Mouse (Mus musculus) megakaryocyte-erythroid progenitor cell, adult 5 weeks (primary cell): ENCODE measurements around the gene Hils1. TPM values are rescaled to one million over a fixed set of nuclear protein-coding genes. Genes with fewer than 3 reads are reported as not detected.

ENCODE experiments used
- polyA plus RNA-seq: library from polyadenylated mRNA; stranded (reverse); fragments of >175 nt; gene quantifications from 2 replicates; pipeline ENCODE4 v1.2.3, GENCODE M21; 2012

The Hils1 gene
- polyA plus RNA-seq, result not detected in 2 replicates

DNA sequence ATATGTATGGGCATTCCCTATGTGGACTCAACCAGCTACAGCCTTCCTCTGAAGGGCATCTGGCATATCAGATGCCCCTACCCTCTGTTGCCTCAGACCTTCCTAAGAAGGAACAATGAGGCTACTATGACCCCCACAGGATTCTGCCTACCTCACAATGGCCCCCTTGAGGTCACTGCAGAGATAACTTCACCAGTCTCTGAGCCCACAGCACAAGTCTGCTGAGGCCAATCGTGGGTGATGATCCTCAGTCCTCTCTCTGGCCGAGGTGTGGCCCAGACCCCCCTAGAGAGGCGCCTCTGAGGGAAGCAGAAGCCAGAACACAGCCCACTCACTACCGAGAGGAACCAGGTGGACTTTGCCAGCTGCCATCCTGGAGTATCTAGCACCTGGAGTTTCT is at the start of gene Hils1:
TSS of gene Hils1 (plus strand) at position 175 of the 400 bp plus-strand sequence.

DNA sequence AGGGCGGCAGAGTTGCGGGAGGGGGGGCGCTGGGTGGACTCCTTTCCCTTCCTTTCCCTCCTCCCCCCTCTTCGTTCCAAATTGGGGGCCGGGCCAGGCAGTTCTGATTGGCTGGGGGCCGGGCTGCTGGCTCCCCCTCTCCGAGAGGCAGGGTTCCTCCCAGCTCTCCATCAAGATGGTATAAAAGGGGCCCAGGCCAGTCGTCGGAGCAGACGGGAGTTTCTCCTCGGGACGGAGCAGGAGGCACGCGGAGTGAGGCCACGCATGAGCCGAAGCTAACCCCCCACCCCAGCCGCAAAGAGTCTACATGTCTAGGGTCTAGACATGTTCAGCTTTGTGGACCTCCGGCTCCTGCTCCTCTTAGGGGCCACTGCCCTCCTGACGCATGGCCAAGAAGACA is 31.3 kb upstream of the Hils1 start, which contains the start of gene Col1a1:
TSS of gene Col1a1 (plus strand) at position 180 of the 400 bp plus-strand sequence.

DNA sequence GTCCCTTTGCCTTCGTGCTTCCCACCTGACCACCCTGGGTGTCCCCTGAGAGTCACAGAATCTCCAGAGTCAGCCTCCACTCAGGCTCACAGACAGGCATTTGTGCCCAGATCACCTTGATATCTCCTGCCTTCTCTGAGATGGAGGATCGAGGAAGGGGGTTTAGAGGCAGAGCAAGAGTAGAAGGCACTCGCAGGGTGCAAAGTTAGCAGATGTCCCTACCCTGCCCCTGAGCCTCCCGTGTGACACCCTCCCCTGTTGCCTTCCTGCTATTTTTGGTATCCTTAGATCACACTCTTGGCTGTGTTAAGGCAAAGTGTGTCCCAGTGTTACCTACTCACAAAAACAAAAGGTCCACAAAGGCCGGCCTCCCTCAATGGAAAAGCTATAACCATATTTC is 8.8 kb downstream of the Hils1 start, which contains the start of gene Sgca:
TSS of gene Sgca (minus strand) at position 129 of the 400 bp plus-strand sequence.

DNA sequence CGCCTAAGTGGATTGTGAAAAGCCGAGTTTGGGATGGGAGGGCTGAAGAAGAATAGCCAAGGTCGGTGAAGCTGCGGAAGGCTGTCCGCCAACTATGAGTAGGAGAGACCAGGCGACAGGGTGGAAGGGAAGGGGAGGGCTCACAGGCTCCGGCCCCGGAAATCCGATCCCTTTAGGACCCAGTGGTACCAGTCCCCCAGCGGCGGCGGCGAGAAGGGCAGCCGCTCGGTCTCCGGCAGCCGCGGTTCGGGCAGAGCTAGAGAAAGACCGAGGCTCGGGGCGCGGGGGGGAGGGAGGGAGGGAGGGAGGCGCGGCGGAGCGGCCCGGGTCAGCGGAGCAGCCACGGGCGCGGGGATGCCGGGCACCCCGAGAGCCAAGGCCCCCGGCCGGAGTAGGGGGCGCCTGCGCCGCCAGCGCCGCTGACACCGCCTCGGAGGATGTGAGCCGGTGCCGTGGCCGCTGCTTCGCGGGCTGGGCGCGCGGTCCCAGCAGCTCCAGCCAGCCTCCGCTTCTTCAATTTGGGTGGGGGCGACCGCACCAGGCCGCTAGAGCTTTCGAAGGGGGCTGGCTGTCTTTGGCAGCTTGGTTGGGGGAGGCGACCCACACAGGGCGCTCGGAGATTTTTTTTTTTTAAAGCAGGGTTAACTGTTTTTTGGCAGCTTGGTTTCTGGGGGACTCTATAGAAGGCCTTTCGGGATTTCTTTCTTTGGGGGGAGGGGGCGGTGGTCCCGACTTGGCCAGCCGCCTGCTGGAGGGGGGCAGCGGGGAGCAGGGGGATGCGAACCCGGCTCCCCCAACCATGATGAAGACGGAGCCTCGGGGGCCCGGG is 23.6 kb downstream of the Hils1 start, which contains the start of gene Ppp1r9b:
TSS of gene Ppp1r9b (plus strand) at position 287 of the 829 bp plus-strand sequence.

DNA sequence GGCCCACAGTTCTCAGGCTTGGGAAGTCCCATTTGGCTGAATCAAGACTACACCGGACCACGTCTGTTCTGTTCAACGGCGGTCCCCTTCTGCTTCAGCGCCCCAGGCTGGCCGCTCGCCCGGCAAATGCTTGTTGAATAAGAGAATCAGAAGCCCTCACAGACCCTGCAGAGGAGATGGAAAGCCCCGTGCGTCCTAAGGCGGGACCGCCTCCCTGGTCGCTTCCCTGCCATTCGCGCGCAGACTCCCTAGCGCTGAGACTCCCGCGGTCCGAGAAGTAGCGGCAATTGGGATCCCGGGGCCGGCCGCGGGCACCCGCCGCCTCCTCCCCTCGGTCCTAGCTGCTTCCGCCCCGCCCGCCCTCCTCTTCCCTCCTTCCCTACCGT is 42.2 kb downstream of the Hils1 start, which contains the start of gene Samd14:
TSS of gene Samd14 (plus strand) at position 251 of the 386 bp plus-strand sequence.

Other genes starting within 250 kb of the Hils1 start
- gene Cdc34b, start 225.8 kb upstream of the Hils1 start, polyA plus RNA-seq, result 0.04 TPM in 1 of 2 replicates, not detected in the other
- gene Tmem92, start 184.9 kb upstream of the Hils1 start, polyA plus RNA-seq, result not detected in 2 replicates
- 0.12 and 0.71 TPM in 2 replicates for gene Col1a1, start 31.4 kb upstream of the Hils1 start, polyA plus RNA-seq
- gene Sgca, start 8.7 kb downstream of the Hils1 start, polyA plus RNA-seq, result not detected in 2 replicates
- 225 and 260 TPM in 2 replicates for gene Ppp1r9b, start 23.4 kb downstream of the Hils1 start, polyA plus RNA-seq
- gene Samd14, start 42.3 kb downstream of the Hils1 start, polyA plus RNA-seq, result 163 and 192 TPM in 2 replicates
- 15.8 and 18.5 TPM in 2 replicates for gene Pdk2, start 73.8 kb downstream of the Hils1 start, polyA plus RNA-seq
- gene Itga3, start 109.2 kb downstream of the Hils1 start, polyA plus RNA-seq, result 0.23 and 0.24 TPM in 2 replicates
- 0.02 and 0.19 TPM in 2 replicates for gene Dlx3, start 152.5 kb downstream of the Hils1 start, polyA plus RNA-seq
- gene Dlx4, start 178.7 kb downstream of the Hils1 start, polyA plus RNA-seq, result 0.08 TPM in 1 of 2 replicates, not detected in the other